Mouse (Mus musculus) testis, adult 2 months (tissue): ENCODE results near the gene Zfp987. TPM values are rescaled to one million over a fixed set of nuclear protein-coding genes. Genes with fewer than 3 reads are reported as not detected.
"Not testable (repeated sequence)": the region's sequence is repeated elsewhere in the genome, so short reads cannot be mapped to it uniquely, and the experiment has no call there.

Experiments used
- H3K27ac ChIP-seq: fragments of 200-500 bp; 2 replicates; pipeline ENCODE4 v1.5.1; 2012; ENCODE audit warnings: low read depth, low read length; ENCODE audit not compliant: control insufficient read depth, insufficient read depth
- H3K27me3 ChIP-seq: fragments of 200-500 bp; 2 replicates; pipeline ENCODE4 v1.6.1; 2012; ENCODE audit warnings: mild to moderate bottlenecking, low read length, moderate library complexity; ENCODE audit not compliant: control insufficient read depth, insufficient read depth
- H3K36me3 ChIP-seq: fragments of 200-500 bp; 2 replicates; pipeline ENCODE4 v1.6.1; 2012; ENCODE audit warnings: mild to moderate bottlenecking, low read length; ENCODE audit not compliant: control insufficient read depth, insufficient read depth
- H3K4me1 ChIP-seq: fragments of 200-500 bp; 2 replicates; pipeline ENCODE4 v1.6.1; 2012; ENCODE audit warnings: low read length; ENCODE audit not compliant: control insufficient read depth, insufficient read depth
- H3K4me3 ChIP-seq: fragments of 200-500 bp; 2 replicates; pipeline ENCODE4 v1.5.1; 2012; ENCODE audit warnings: low read depth, mild to moderate bottlenecking, low read length, moderate library complexity, mixed read lengths; ENCODE audit not compliant: control insufficient read depth
- POLR2A ChIP-seq: fragments of 200-500 bp; IDR thresholded peaks from 2 replicates; pipeline ENCODE4 v1.6.1; 2012; ENCODE audit warnings: low read depth, mild to moderate bottlenecking, inconsistent platforms, low read length, moderate library complexity; ENCODE audit not compliant: control insufficient read depth
- polyA plus RNA-seq: library from polyadenylated mRNA; depleted of rRNA; stranded (reverse); fragments of >200 nt; gene quantifications from 2 replicates; pipeline ENCODE4 v1.2.3, GENCODE M21; 2012

Gene Zfp987
- polyA plus RNA-seq, 1 experiment = 0.04 TPM

DNA sequence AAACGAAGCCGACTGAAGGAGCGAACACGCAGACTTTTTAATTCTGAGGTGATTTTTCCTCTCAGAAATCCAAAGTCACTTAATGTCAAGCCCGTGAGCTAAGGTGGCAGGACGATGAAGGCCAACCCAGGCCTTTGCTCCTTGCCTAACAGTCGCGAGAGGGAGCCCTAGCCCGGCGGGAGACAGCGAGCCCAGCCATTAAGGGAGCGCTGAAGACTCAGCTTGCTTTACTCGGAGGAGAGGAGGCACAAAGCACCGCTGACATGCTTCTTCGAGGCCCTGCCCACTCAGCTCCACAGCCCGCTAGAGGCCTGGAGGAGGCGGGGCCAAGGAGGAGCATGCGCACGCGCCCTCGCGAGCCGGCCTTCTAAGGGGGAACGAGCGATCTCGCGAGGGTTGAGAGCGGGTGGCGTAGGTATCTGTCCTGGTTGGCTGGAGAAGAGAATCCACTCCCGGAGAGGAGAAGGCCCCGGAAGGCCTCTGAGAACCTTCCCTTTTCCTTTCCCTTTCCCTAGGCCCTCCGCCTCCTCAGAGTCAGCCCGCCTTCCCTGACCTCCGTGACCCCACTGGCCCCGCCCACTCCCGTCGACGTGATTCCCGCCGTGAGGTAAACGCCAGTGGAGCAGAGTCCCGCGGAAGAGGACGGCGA, 30.0 kb upstream of the Zfp987 start:
- peak overlapping the region; percentile 80 for H3K27ac ChIP-seq
- peak overlapping the region; percentile 88 for H3K4me3 ChIP-seq

DNA sequence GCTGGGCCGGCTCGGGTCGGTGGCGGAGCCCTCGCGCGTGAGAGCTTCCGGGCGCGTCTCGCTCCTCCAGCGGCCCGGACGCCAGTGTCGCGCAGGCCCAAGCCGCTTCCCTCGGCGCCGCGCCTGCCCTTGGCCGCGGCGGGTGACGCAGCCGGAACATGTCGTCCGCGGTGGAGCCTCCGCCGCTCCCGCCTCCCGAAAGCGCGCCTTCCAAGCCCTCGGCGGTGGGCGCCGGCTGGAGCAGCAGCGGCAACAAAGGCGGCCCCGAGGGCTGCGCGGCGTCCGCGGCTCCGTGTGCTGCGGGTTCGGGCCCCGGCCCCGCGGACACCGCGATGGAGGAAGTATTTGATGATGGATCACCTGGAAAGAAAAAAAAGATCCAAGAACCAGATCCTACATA, 29.5 kb upstream of the Zfp987 start:
- not testable (repeated sequence) for H3K36me3 ChIP-seq, H3K27me3 ChIP-seq, H3K4me1 ChIP-seq
- H3K4me3 ChIP-seq = peak overlapping the region; percentile 88
- H3K27ac ChIP-seq = peak overlapping the region; percentile 80

More for the DNA sequence above, 30.0 kb upstream of the Zfp987 start:
- not testable (repeated sequence) for H3K4me1 ChIP-seq, H3K27me3 ChIP-seq, H3K36me3 ChIP-seq
- TF ChIP-seq POLR2A = peak; percentile 31; the same call in 1 of the 2 replicates

DNA sequence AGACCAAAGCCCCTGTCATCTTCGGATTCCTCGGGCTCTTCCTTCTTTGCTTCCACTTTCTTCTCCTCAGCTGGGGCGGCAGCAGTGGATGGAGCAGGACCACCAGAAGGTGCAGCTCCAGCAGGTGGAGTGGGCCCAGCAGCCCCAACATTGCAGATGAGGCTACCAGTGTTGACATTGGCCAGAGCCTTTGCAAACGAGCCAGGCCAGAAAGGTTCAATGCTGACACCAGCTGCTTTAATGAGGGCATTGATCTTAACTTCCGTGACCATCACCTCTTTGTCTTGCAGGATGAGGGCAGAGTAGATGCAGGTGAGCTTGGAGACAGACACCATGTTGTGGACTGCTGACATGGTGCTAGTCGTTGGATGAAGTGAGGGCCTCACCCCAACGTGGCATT, 23.8 kb upstream of the Zfp987 start:
- not testable (repeated sequence) for H3K27ac ChIP-seq, H3K27me3 ChIP-seq, H3K4me1 ChIP-seq, H3K4me3 ChIP-seq, H3K36me3 ChIP-seq

DNA sequence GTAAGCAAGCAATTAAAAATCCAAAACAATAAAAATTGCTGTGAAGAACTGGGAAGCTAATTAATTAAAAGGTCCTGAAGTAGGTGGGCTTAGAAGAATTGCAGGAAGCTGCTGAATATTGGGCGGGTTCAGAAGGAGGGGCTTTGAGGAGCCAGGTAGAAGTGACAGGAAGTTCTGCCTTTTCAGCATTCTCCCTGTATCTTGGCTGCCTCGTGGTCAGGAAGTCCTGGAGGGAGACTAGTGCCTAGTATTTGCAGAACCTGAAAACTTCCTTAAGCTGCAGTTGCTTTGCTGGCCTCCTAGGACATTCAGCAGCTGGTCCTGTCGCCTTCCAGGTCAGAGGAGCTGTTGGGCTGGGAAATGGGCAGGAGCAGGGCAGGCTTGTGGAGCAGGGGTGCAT, 4.3 kb downstream of the Zfp987 start:
- H3K4me3 ChIP-seq, H3K27me3 ChIP-seq, H3K4me1 ChIP-seq, H3K27ac ChIP-seq, H3K36me3 ChIP-seq: not testable (repeated sequence)

DNA sequence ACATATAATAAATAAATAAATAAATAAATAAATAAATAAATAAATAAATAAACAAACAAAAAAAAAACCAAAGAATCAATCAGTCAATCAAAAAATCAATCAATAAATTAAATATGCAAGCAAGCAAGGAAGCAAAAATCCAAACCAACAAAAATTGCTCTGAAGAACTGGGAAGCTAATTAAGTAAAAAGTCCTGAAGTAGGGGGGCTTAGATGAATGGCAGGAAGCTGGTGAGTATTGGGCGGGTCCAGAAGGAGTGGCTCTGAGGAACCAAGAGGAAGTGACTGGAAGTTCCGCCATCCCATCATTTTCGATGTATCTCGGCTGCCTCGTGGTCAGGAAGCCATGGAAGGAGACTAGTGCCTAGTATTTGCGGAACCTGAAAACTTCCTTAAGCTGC, 59.4 kb downstream of the Zfp987 start, which contains the start of gene Zfp600:
Gene Zfp600, plus strand, starts transcription at position 301 of the 400 bp plus-strand sequence.
- not testable (repeated sequence) for H3K4me3 ChIP-seq, H3K36me3 ChIP-seq, H3K27me3 ChIP-seq, H3K27ac ChIP-seq, H3K4me1 ChIP-seq

DNA sequence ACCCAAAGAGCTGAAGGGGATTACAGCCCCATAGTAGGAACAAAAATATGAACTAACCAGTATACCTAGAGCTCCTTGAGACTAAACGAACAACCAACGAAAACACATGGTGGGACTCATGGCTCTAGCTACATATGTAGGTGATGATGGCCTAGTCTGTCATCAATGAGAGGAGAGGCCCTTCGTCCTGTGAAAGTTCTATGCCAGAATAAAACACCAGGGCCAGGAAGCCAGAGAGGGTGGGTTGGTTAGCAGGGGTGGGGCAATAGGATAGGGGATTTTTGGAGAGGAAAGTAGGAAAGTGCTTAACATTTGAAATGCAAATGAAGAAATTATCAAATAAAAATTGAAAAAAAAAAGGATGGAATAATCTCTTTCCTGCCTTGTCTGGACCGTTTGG, 65.8 kb downstream of the Zfp987 start:
- not testable (repeated sequence) for H3K4me1 ChIP-seq, H3K27me3 ChIP-seq, H3K36me3 ChIP-seq, H3K4me3 ChIP-seq, H3K27ac ChIP-seq

DNA sequence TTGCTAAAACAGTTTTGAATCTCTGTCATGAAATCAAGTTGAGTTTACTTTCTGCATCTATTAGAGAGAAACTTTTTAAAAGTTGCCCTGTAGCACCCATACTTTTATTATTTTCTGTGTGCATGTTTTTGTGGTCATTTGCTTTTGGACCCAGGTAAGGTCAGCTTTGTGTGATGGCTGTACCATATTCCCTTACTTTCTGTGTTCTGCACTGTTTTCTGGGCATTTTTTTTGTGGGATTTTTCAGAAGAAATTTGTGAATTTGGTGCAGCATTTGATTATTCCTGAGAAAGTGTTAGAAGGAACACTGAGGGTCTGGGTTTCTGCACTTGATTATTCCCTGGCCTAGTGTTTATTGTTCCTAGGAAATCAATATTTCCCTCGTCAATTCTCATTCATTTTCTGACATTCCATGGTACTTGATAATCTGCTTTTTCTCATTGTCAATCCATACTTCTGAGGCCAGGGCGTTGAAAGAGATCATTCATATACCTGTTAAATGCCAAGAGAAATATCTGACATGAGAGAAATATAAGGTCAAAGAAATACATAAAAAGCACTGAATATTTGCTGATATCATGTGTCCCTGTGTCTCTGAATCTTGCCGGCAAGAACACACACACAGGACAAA, 70.2 kb downstream of the Zfp987 start:
- H3K4me3 ChIP-seq, H3K27ac ChIP-seq, H3K27me3 ChIP-seq, H3K36me3 ChIP-seq, H3K4me1 ChIP-seq: not testable (repeated sequence)

DNA sequence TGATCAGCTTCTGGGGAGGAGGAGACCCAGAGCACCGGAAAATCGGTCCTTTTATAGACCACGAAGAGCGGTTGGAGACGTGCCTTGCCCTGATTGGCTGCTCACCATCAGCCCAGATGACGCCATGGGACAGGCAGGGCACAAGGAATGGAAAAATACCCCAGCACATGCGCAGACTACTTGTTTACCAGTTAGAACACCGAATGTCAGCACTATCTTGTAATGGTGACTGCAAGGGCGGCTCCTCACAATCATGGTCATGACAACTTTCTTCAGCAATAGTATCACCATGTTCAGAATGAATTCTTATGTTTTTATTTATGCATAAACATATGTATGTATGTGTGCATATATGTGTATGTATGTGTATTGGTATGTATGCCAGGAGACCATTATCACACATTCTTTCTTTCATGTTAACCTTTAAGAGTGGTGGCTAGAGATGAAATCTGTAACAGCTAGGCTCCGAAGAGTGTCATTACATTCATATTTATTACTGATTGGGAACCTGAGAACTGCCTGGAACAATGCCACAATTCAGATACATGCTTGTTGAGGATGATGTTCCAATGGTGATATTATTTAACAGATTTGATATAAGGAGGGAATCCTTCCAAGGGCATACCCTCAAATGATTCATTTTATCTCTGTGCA, 70.9 kb downstream of the Zfp987 start:
- H3K4me3 ChIP-seq, H3K27me3 ChIP-seq, H3K36me3 ChIP-seq, H3K27ac ChIP-seq, H3K4me1 ChIP-seq: not testable (repeated sequence)

DNA sequence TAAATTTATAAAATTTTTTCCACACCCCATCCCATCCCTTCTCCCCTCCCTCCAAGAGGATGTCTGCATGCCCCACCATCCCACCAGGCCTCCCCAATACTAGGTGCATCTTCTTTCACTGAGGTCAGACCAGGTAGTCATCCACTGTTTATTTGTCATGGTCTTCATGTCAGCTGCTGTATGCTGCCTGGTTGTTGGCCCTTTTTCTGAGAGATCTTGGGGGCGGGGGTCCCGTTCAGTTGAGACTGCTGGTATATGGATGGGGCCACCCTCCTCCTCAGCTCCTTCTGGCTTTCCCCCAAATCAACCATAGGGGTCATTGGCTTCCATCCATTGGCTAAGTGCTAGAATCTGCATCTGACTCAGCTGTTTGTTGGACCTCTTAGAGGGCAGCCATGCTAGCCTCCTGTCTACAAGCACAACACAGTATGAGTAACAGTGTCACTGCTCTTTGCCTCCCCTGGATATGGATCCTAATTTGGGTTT, 71.7 kb downstream of the Zfp987 start:
- not testable (repeated sequence) for H3K4me3 ChIP-seq, H3K27ac ChIP-seq

DNA sequence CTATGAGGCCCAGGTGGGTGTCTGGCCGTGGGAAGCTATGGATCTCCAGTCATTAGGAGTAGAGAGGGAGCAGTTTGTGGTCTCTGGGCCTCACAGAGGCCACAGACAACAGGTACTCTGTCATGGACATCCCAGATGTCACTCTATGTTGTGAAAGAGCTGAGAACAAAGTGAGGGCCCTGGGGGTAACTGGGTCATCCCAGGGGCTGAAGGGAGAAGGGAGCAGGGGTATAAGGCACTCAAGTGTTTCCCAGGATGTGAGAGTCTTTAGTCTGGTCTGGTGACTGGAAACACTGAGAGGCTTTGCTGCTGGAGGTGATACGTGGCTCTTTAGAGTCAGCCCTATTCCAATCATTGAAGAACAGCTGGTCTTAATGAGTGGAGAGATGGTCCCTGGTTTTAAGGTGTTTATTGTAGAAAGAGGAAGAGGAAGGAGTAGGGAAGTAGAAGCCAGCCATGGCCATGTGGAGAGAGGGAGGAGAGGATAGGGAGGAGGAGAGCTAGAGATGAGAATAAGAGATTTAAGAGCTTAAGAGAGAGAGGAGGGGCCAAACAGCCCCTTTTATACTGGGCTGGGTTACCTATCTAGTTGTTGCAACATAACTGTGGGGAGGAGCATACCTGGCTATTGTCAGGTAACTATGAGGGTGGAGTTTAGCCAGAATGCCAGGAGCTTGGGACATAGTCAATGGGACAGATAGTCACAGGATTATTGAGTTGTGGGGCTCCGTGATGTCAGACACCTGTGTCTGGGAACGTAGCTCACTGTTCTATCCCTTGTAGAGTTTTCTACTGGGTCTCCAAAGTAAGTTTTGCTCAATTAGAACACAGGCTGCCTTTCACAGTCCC, 76.5 kb downstream of the Zfp987 start:
- H3K4me3 ChIP-seq, H3K27ac ChIP-seq, H3K27me3 ChIP-seq, H3K4me1 ChIP-seq, H3K36me3 ChIP-seq: not testable (repeated sequence)

More for the DNA sequence above, 71.7 kb downstream of the Zfp987 start:
- H3K36me3 ChIP-seq, H3K27me3 ChIP-seq, H3K4me1 ChIP-seq: not testable (repeated sequence)
